Mouse (Mus musculus): ENCODE measurements at regions not wholly inside any gene's neighbourhood (a gene's known extent, or its start where the extent isn't known, plus 50 kb on each side); places are given as distances from the start of the nearest gene placed in this dataset.

GRCm38 (mm10) chr14:74553636-74554035 lies 87.0 kb upstream of the Htr2a start:
- TF ChIP-seq CTCF (IDR thresholded peaks at IDR 0.05; ENCODE audit: low read depth, low read length): no peak
- TF ChIP-seq POLR2A (IDR thresholded peaks at IDR 0.05; ENCODE audit: extremely low read depth, insufficient read depth, low read length): no peak
